Mouse (Mus musculus) heart, embryonic 10.5 days (tissue): ENCODE results near the gene Serpinf2. TPM values are rescaled to one million over a fixed set of nuclear protein-coding genes. Genes with fewer than 3 reads are reported as not detected.
A peak's percentile ranks its signal among the peaks of the same experiment; 100 is the strongest.

Experiments
- DNase-seq: peaks from one replicate; pipeline ENCODE4 v3.0.0-alpha.2; 2017; ENCODE audit warnings: low spot score
- H3K27ac ChIP-seq: fragments of 300-500 bp; sonication (generic); 2 replicates; pipeline ENCODE4 v1.5.1; 2016; ENCODE audit warnings: mild to moderate bottlenecking
- H3K27me3 ChIP-seq: fragments of 300-500 bp; sonication (generic); 2 replicates; pipeline ENCODE4 v1.6.1; 2016; ENCODE audit warnings: mild to moderate bottlenecking; ENCODE audit not compliant: poor library complexity, insufficient read depth, severe bottlenecking
- H3K36me3 ChIP-seq: fragments of 300-500 bp; sonication (generic); 2 replicates; pipeline ENCODE4 v1.6.1; 2016; ENCODE audit warnings: mild to moderate bottlenecking, moderate library complexity
- H3K4me1 ChIP-seq: fragments of 300-500 bp; sonication (generic); 2 replicates; pipeline ENCODE4 v1.6.1; 2016; ENCODE audit warnings: mild to moderate bottlenecking
- H3K4me3 ChIP-seq: fragments of 300-500 bp; sonication (generic); 2 replicates; pipeline ENCODE4 v1.5.1; 2016; ENCODE audit warnings: mild to moderate bottlenecking, moderate library complexity
- H3K9me3 ChIP-seq: fragments of 300-500 bp; sonication (generic); 2 replicates; pipeline ENCODE4 v1.6.1; 2016; ENCODE audit warnings: mild to moderate bottlenecking, moderate library complexity
- WGBS: fragments of 180-500 bp; shearing (Covaris S2); methylation state at CpG from one replicate; pipeline ENCODE4 v1.1.7; 2016; 5-methylcytosine and 5-hydroxymethylcytosine counted together
- polyA plus RNA-seq: library from polyadenylated mRNA; unstranded; fragments of >200 nt; fragmentation: Nextera tagmentation; extraction: Ambion mirVana; gene quantifications from 2 replicates; pipeline ENCODE4 v1.2.1, GENCODE M21; 2016

The Serpinf2 gene
- polyA plus RNA-seq, 1 experiment from 2014 or later: 98.2 TPM

DNA sequence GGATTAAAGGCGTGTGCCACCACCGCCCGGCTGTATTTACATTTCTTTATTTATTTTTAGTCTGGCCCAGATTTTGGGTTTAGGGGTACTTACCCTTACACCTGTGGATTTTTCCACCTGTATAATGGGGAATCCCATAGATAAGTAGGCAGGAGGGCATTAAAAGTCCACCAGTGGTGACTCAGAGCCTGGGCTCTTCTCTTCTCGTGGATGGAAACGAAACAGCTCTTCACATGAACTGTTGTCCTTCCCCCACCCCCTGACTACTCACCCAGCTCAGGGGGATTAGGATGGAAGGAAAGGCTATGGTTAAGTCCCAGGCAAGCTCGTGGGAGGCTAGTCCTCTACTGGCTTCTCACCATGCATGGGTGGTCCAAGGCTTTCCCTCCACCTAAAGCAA lies 25.0 kb upstream of the Serpinf2 start:
- WGBS: 91% methylated on average over 6 of the region's 6 CpGs
- no peaks in the 10 kb centered on the region for H3K9me3 ChIP-seq
- no peak overlapping the region for H3K27ac ChIP-seq

DNA sequence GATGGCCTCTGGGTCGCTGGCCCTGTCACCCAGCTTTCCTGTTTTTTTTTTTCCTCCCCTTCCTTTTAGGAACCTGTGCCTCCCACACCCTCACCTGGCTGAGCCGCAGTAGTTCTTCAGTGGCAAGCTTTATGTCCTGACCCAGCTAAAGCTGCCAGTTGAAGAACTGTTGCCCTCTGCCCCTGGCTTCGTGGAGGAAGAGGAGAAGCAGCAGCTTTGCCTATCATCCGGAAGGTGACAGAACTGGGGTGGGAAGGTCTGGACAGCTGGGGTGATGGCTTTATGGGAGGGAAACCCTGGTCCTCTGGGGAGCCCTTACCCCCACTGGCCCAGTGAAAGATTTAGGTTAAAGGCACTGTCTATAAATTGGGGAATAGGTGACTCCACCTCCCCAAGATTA lies 24.2 kb upstream of the Serpinf2 start:
- 74% methylated on average over 4 of the region's 4 CpGs for WGBS
- no peak for DNase-seq
- Histone ChIP-seq H3K27me3 (no peaks in the 10 kb centered on the region), H3K4me1 (peaks cover 64% of the 10 kb centered on the region), H3K9me3 (no peaks in the 10 kb centered on the region), H3K4me3 (peak overlapping the region; percentile 92; the same call in 1 of the 2 replicates), H3K27ac (peak overlapping the region; percentile 91; the same call in 1 of the 2 replicates), H3K36me3 (peaks cover 31% of the 10 kb centered on the region)

More for the DNA sequence above, 25.0 kb upstream of the Serpinf2 start:
- no peak for DNase-seq
- Histone ChIP-seq H3K4me1 (peaks cover 57% of the 10 kb centered on the region), H3K4me3 (no peak overlapping the region), H3K27me3 (no peaks in the 10 kb centered on the region), H3K36me3 (peaks cover 31% of the 10 kb centered on the region)

DNA sequence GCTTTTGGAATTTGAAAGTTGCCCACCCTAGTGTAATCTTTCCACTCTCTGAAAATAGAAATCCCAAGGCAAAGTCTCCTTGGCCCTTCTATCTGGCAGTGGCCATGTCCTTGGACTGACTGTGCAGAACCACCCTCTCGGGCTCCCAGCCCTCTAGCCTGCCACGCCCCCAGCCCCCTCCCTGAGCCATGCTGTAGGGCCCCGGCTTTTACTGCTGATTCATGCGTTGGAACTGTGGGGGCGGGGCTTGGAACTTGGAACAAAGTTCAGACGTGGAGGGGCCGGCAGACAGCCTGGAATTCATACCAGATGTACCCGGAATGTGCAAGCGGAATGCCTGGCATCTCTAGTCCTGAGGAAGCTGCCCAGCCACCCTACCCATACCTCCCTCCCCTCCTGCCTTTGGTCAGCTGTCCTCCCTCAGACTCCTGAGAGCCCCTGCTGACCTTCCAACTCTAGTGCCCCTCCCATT lies 23.5 kb upstream of the Serpinf2 start:
- Histone ChIP-seq H3K4me1 (peaks cover 62% of the 10 kb centered on the region), H3K9me3 (no peaks in the 10 kb centered on the region), H3K27me3 (no peaks in the 10 kb centered on the region), H3K36me3 (peaks cover 31% of the 10 kb centered on the region), H3K4me3 (peak overlapping the region; percentile 92), H3K27ac (peak overlapping the region; percentile 91)
- peak; percentile 97 for DNase-seq
- under 1% methylated on average over 9 of the region's 9 CpGs for WGBS

DNA sequence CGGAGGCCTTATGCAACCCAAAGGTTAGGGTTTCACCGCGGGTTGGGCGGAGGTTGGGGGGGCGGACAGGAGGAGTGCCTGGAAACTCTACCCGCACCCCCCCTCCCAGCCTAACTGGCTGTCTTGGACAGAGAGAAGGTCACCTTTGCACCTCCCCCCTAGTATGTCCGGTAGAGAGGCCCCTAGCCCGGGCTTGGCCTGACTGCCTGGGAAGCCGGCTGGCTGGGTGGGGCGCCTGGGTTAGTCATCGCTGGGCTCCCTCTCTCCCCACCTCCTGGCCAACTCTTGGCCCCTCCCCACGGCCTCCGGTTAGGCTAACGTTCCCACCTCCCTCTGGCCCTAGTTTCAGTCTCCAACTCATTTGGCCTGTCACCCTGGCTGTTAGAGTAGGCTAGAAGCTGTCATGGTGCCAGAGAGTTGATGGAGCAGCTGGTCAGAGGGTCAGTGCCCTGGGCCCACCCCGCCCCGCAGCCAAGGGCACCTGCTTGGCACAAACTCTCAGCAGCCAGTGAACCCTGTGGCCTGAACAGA lies 22.9 kb upstream of the Serpinf2 start:
- peaks cover 31% of the 10 kb centered on the region for H3K36me3 ChIP-seq
- peak overlapping the region; percentile 91 for H3K27ac ChIP-seq
- H3K4me1 ChIP-seq: peaks cover 57% of the 10 kb centered on the region
- 4% methylated on average over 15 of the region's 16 CpGs for WGBS
- no peaks in the 10 kb centered on the region for H3K27me3 ChIP-seq
- H3K9me3 ChIP-seq: no peaks in the 10 kb centered on the region
- H3K4me3 ChIP-seq: peak overlapping the region; percentile 92
- DNase-seq: peak; percentile 88

DNA sequence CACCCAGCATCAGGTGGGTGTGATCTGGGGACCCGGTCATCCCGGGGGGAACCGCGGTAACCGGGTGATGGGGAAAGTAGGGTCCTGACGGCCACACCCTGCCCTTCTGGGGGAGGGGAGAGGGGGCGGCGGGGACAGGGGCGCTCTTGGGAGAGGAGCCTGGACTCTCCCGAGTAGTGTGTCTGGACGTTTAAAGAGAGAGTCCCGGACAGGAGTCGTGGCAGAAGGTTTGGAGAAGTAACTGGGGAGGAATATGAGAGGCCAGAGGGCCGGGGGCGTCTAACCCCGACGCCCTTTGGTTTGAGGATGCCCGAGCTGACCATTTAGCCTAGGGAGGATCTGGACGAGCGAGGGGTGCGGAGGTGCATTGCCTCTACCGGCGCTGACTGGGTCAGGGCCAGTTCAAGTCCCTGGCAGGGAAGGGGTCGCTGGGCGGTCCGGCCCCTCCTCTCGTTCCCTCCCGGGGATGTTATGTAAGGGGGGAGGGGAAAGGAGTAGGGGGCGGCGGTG lies 22.4 kb upstream of the Serpinf2 start:
- peaks cover 30% of the 10 kb centered on the region for H3K36me3 ChIP-seq
- peaks cover 54% of the 10 kb centered on the region for H3K4me1 ChIP-seq
- H3K9me3 ChIP-seq: no peaks in the 10 kb centered on the region
- WGBS: 0% methylated on average over 29 of the region's 30 CpGs
- H3K27me3 ChIP-seq: no peaks in the 10 kb centered on the region
- DNase-seq: peak; percentile 83
- H3K4me3 ChIP-seq: peak overlapping the region; percentile 92
- peak overlapping the region; percentile 91 for H3K27ac ChIP-seq

DNA sequence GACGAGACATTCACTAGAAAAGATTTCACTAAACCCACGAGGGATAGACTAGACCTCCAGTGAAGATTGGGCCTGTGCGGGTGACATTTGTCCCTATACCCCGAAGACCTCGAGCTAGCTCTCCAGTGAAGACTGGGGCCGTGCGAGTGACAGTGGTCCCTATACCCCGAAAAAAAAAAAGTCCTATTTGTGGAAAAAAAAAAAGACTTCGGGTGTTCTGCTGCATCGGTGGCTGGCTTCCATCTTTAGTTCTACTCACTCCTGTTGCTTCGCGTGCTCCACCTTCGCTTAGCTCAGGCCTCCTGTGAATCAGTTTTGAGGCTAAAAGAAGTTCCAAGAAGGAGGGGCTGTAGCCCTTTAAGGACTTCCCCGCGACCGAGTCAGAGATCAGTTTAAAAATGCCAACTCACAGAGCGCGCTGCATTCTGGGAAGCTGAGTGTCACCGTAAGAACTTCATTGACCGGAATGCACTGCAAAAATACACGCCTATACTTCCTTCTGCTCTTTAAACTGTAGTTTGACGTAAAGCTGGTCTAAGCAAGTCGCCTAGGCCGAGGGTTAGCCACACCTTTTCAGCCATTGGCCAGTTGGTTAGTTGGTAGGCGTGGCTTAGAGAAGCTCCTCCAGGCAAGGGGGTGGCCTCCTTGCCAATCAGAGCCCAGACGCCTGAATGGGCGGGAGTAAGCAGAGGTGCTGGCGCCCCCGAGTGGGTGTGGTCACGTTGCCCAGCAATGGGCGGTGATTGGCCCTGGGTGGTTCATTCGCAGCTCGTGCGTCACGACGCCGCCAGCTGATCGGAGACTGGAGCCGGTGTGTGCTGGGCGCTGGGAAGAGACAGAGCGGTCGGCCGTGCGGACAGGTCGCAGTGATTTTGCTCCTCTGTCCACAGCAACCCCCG lies 21.7 kb upstream of the Serpinf2 start, which contains the start of gene Tlcd2:
Tlcd2 (plus strand) TSS at position 872 of the 899 bp plus-strand sequence.
- Histone ChIP-seq H3K27ac (peak within 1 kb of the TSS; percentile 91), H3K27me3 (no peaks in the 10 kb centered on the region), H3K4me1 (peaks cover 54% of the 10 kb centered on the region), H3K36me3 (peaks cover 26% of the 10 kb centered on the region), H3K9me3 (no peaks in the 10 kb centered on the region), H3K4me3 (peak within 1 kb of the TSS; percentile 92)
- DNase-seq: peak; percentile 100
- WGBS: under 1% methylated on average over 46 of the region's 46 CpGs

DNA sequence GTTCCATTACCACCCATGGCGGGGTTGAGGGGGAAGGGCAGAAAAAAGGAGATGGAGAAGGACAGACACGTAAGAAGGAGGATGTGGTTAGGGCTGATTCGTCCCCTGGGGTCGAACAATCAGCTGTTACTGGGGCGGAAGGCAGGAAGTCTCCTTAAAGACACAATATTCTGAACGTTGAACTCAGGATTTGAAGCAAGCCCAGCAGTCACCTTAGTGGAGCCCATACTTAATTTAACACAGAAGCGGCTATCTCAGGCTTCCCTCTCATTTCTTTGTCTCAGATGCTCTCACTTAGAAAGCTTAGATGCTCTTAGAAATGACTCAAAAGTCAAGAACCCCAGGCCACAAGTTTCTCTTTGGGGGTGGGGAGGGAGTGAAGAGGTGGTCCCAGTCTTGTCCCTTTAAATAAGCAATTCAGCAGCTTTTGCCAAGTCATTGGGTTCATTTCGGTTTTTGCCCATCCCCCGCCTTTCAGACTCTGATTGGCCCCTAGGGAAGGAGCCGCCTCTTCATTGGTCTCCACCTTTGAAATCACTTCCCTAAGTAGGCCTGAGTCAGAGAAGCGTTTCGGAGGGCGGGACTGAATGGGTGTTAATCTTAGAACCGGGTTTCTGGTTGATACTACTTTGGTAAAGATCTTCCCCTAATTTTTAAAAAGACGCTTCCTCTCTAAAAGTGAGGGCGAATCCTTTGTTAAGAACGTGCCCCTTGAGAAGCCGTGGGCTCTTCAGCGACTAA lies 20.9 kb upstream of the Serpinf2 start:
- peak; percentile 97 for DNase-seq
- H3K4me3 ChIP-seq: peak overlapping the region; percentile 92
- H3K9me3 ChIP-seq: no peaks in the 10 kb centered on the region
- H3K4me1 ChIP-seq: peaks cover 54% of the 10 kb centered on the region
- peaks cover 18% of the 10 kb centered on the region for H3K36me3 ChIP-seq
- 2% methylated on average over 19 of the region's 19 CpGs for WGBS
- H3K27ac ChIP-seq: peak overlapping the region; percentile 91
- H3K27me3 ChIP-seq: no peaks in the 10 kb centered on the region

DNA sequence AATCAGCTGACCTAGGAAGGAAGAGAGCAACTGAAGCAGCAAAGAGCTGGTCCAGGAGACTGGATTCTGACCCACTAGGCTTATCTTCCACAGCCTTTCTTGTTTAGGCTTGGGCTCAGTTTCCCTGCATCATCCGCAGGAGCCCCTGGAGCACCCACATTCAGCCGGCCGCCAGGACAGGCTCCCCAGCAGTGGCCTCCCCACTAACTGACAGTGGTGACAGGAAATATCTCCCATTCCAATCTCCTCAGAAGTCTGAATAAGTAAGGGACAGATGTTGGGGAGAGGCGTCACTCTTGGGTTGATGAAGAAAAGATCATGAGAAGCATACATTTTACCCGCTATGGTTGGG lies 20.3 kb upstream of the Serpinf2 start:
- WGBS: 15% methylated on average over 5 of the region's 5 CpGs
- no peaks in the 10 kb centered on the region for H3K27me3 ChIP-seq
- peak overlapping the region; percentile 91 for H3K27ac ChIP-seq
- peak; percentile 73 for DNase-seq
- H3K4me3 ChIP-seq: peak overlapping the region; percentile 92
- no peaks in the 10 kb centered on the region for H3K9me3 ChIP-seq
- peaks cover 59% of the 10 kb centered on the region for H3K4me1 ChIP-seq
- peaks cover 12% of the 10 kb centered on the region for H3K36me3 ChIP-seq

DNA sequence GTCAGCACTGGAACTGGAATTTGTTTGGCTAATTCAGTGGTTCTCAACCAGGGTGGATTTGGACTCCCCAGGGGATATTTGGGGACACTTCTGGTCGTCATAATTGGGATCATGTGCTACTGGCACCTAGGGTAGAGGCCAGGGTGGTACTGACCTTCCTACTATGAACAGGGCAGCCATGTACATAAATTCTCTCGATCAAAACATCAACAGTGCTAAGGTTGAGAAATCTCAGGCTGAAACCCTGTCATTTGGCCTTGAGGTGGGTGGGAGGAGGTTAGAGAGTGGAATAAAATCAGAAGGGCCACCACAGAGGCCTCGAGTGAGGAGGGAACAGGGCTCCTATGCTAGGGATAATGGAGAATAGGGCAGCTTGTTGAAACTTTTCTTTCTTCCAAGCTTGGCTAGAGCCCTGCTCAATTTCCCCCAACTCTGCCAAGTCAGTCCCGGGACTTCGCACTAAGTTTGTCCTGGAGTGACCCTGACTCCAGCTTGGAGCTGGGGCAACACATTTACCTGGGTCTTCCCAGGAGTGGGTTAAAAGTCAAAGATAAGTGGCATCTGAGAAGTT lies 19.8 kb upstream of the Serpinf2 start:
- peak overlapping the region; percentile 92; the same call in 1 of the 2 replicates for H3K4me3 ChIP-seq
- no peaks in the 10 kb centered on the region for H3K27me3 ChIP-seq
- no peaks in the 10 kb centered on the region for H3K9me3 ChIP-seq
- peaks cover 61% of the 10 kb centered on the region for H3K4me1 ChIP-seq
- H3K27ac ChIP-seq: peak overlapping the region; percentile 91
- DNase-seq: no peak
- 74% methylated on average over 5 of the region's 5 CpGs for WGBS
- H3K36me3 ChIP-seq: peaks cover 7% of the 10 kb centered on the region

DNA sequence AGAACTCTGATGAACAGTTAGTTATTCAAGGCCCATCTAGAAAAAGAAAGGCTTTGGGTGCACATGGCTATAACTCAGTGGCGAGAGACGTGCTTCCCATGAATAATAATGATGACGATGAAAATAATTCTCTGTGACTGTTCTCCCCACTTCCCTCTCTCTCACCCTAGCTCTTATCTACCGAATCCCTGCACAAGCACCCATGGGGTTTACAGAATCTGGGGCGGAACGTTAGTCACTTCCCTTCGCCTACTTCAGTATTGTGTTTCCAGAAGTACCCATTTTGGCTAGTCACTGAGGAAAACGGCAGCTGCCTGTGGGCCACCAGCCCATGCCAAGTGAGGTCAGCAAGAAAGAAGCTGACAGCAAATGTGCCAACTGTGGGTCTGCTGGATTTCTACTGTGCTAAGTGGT lies 19.2 kb upstream of the Serpinf2 start:
- DNase-seq: no peak
- Histone ChIP-seq H3K27me3 (no peaks in the 10 kb centered on the region), H3K36me3 (peaks cover 2% of the 10 kb centered on the region), H3K27ac (no peak overlapping the region), H3K9me3 (no peaks in the 10 kb centered on the region), H3K4me3 (no peak overlapping the region), H3K4me1 (peaks cover 63% of the 10 kb centered on the region)
- WGBS: 72% methylated on average over 8 of the region's 8 CpGs

DNA sequence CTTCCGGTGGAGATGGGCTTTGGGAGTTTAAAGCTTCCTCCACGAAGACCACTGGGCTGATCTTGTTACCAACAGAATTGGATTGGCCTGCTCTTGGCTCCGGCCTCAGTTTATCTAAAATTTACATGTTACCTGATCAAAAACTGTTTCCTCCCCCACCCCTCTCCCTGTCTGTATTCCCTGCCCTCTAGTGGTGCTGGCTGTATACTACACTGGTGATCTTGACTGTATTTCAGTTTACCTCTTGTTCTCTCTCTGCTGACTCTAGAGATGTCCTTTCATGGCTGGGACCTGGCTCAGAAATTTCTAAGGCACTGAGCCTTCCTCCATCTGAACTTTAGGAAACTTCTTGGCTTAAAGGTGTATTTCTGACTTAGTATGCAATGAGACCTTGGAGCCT lies 18.8 kb upstream of the Serpinf2 start:
- Histone ChIP-seq H3K4me3 (no peak overlapping the region), H3K9me3 (no peaks in the 10 kb centered on the region), H3K4me1 (peaks cover 61% of the 10 kb centered on the region), H3K27ac (0 out of 2 replicates have a peak overlapping the region, but pooled peaks have one; percentile 22), H3K36me3 (no peaks in the 10 kb centered on the region), H3K27me3 (no peaks in the 10 kb centered on the region)
- 14% methylated on average over 3 of the region's 3 CpGs for WGBS
- DNase-seq: peak; percentile 75

DNA sequence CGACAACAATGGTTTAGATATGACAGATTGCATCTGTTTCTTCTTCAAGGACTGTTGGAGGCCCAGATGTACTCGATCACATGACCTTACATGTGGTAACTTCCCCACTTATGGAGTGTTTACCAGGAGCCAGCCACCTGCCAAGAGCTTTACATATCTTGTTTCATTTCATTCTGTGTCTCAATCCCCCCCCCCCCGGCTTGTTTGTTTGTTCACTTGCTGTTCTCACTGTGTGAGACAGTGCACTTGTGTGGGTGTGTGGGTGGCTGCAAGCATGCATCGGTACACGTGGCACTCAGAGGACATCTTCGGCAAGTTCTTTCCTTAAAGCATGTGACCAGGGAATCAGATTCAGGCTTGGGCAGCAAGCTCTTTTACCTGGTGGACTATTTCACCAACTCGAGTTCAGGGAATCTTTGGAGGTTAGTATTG lies 17.1 kb upstream of the Serpinf2 start:
- H3K27me3 ChIP-seq: no peaks in the 10 kb centered on the region
- H3K4me1 ChIP-seq: peaks cover 47% of the 10 kb centered on the region
- DNase-seq: no peak
- no peaks in the 10 kb centered on the region for H3K9me3 ChIP-seq
- peaks cover 8% of the 10 kb centered on the region; the same call in 1 of the 2 replicates for H3K36me3 ChIP-seq
- H3K27ac ChIP-seq: no peak overlapping the region
- no peak overlapping the region for H3K4me3 ChIP-seq
- 88% methylated on average over 7 of the region's 7 CpGs for WGBS
